Mouse (Mus musculus) heart, postnatal 0 days (tissue): ENCODE data around the gene Them4. TPM values are rescaled to one million over a fixed set of nuclear protein-coding genes. Genes with fewer than 3 reads are reported as not detected.
A peak's percentile ranks its signal among the peaks of the same experiment; 100 is the strongest.
"Not testable (repeated sequence)": the region's sequence is repeated elsewhere in the genome, so short reads cannot be mapped to it uniquely, and the experiment has no call there.

Experiments
- ATAC-seq: fragments of 200-750 bp; cut with Nextera tagmentation; 2 replicates; pipeline ENCODE4 v1.8.0; 2017; ENCODE audit warnings: low read depth, moderate number of reproducible peaks, moderate library complexity; ENCODE audit not compliant: insufficient read depth
- DNase-seq: peaks from one replicate; pipeline ENCODE4 v3.0.0-alpha.2; 2016; ENCODE audit warnings: low spot score
- H3K27ac ChIP-seq: fragments of 300-500 bp; sonication (generic); 2 replicates; pipeline ENCODE4 v1.5.1; 2014; ENCODE audit warnings: low read depth, mild to moderate bottlenecking
- H3K27me3 ChIP-seq: fragments of 300-500 bp; sonication (generic); 2 replicates; pipeline ENCODE4 v1.6.1; 2014; ENCODE audit warnings: low read length, mixed read lengths; ENCODE audit not compliant: control insufficient read depth, insufficient read depth
- H3K36me3 ChIP-seq: fragments of 300-500 bp; sonication (generic); replicated peaks from 2 replicates; pipeline ENCODE4 v1.6.1; 2014; ENCODE audit warnings: low read length, mixed read lengths; ENCODE audit not compliant: control insufficient read depth, insufficient read depth
- H3K4me1 ChIP-seq: fragments of 300-500 bp; sonication (generic); 2 replicates; pipeline ENCODE4 v1.6.1; 2014; ENCODE audit warnings: antibody characterized with exemption; ENCODE audit not compliant: control insufficient read depth, insufficient read depth
- H3K4me2 ChIP-seq: fragments of 300-500 bp; sonication (generic); 2 replicates; pipeline ENCODE4 v1.6.1; 2014; ENCODE audit warnings: low read depth, mild to moderate bottlenecking, low read length, moderate library complexity
- H3K4me3 ChIP-seq: fragments of 300-500 bp; sonication (generic); 2 replicates; pipeline ENCODE4 v1.5.1; 2014; ENCODE audit warnings: low read depth, low read length
- H3K9ac ChIP-seq: fragments of 300-500 bp; sonication (generic); replicated peaks from 2 replicates; pipeline ENCODE4 v1.6.1; 2014; ENCODE audit warnings: low read depth, low read length, mixed read lengths
- H3K9me3 ChIP-seq: fragments of 300-500 bp; sonication (generic); replicated peaks from 2 replicates; pipeline ENCODE4 v1.6.1; 2016; ENCODE audit warnings: low read length; ENCODE audit not compliant: control insufficient read depth
- CTCF ChIP-seq: IDR thresholded peaks from 2 replicates; pipeline ENCODE4 v1.5.1; 2016; ENCODE audit warnings: antibody characterized with exemption, control low read depth, low read depth
- EP300 ChIP-seq: IDR thresholded peaks from 2 replicates; pipeline ENCODE4 v1.6.1; 2016; ENCODE audit warnings: antibody characterized with exemption, low read depth
- WGBS: fragments of 180-500 bp; shearing (Covaris S2); extraction: QIAGEN DNeasy Blood & Tissue Kit; methylation state at CpG from one replicate; pipeline ENCODE4 v1.1.7; 2014; 5-methylcytosine and 5-hydroxymethylcytosine counted together
- polyA plus RNA-seq: library from polyadenylated mRNA; unstranded; fragments of >200 nt; fragmentation: Nextera tagmentation; extraction: Ambion mirVana; gene quantifications from 2 replicates; pipeline ENCODE4 v1.2.1, GENCODE M21; 2015
- total RNA-seq: library from RNA; depleted of rRNA; stranded (reverse); fragments of >200 nt; gene quantifications from 2 replicates; pipeline ENCODE4 v1.2.3, GENCODE M21; 2014; ENCODE audit warnings: low replicate concordance; rRNA removed

Gene Them4
- total RNA-seq (1.4 and 6.1 TPM in 2 replicates), polyA plus RNA-seq (16.2 and 17.3 TPM in 2 replicates)

- ATAC-seq (peak; percentile 99), DNase-seq (peak; percentile 94)
- H3K9ac ChIP-seq, result peak within 1 kb of the TSS; percentile 71
- H3K9me3 ChIP-seq, result no peaks in the 10 kb centered on the region
- H3K4me3 ChIP-seq, result peak within 1 kb of the TSS; percentile 73
- peak within 1 kb of the TSS; percentile 85 for H3K27ac ChIP-seq
- WGBS, result 1% methylated on average over 47 of the region's 47 CpGs
- TF ChIP-seq EP300 (no peak; the same call in 1 of the 2 replicates), CTCF (peak; percentile 11; the same call in 1 of the 2 replicates)
- H3K4me1 ChIP-seq, result peaks cover 12% of the 10 kb centered on the region
- no peaks in the 10 kb centered on the region for H3K36me3 ChIP-seq
- no peaks in the 10 kb centered on the region for H3K27me3 ChIP-seq
- peak within 1 kb of the TSS; percentile 80 for H3K4me2 ChIP-seq
These were observed at the start of gene Them4 for GRCm38 (mm10) chr3:94309633-94310363. Gene Them4 (plus strand): TSS chr3:94310089.

DNA sequence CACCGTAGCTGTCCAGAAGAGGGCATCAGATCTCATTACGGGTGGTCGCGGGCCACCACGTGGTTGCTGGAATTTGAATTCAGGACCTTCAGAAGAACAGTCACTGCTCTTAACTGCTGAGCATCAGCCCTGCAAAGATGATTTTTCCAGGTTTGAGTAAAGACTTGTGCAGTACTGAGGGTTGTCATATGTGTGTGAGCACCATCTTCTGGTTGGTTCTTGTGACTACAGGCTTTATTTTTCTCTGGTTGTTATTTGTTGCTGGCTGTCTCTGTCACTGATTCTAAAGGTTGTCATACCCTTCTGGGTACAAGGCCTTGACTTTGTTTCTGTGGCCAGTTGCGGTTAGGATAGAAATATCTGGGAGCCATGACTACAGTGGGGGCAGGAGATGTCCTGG, 49.3 kb upstream of the Them4 start:
- no peak for DNase-seq
- no peak overlapping the region for H3K9ac ChIP-seq
- H3K27me3 ChIP-seq, result no peaks in the 10 kb centered on the region
- TF ChIP-seq EP300 (no peak), CTCF (peak; percentile 23; the same call in 1 of the 2 replicates)
- ATAC-seq, result no peak
- no peak overlapping the region for H3K27ac ChIP-seq
- WGBS, result 53% methylated on average over 6 of the region's 6 CpGs
- no peaks in the 10 kb centered on the region for H3K36me3 ChIP-seq
- no peak overlapping the region for H3K4me2 ChIP-seq
- H3K4me1 ChIP-seq, result no peaks in the 10 kb centered on the region
- H3K9me3 ChIP-seq, result no peaks in the 10 kb centered on the region
- H3K4me3 ChIP-seq, result no peak overlapping the region

DNA sequence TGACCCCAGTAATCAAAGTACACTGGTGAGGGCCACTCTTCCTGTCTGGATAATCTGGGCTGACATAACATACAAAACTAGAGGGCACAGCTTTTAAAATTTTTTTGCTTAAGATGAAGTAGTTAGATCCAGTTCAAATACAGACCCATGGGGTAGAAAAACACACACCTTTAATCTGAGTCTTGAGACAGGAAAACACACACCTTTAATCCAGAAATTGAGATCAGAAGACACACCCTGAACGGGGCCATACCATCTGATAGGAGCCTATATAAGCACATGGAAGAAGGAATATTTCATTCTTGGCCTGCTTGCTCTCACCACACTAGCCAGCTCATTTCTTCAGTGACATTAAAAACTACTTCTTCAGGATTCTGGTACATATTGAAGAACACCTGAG, 46.2 kb upstream of the Them4 start, which contains the start of gene Gm4778:
Gene Gm4778 (plus strand): TSS at position 301 of the 400 bp plus-strand sequence.
- ATAC-seq, H3K4me3 ChIP-seq, H3K27ac ChIP-seq, H3K36me3 ChIP-seq, H3K4me1 ChIP-seq, DNase-seq, H3K9me3 ChIP-seq, H3K27me3 ChIP-seq, H3K4me2 ChIP-seq, H3K9ac ChIP-seq: not testable (repeated sequence)
- WGBS, result 63% methylated on average over 1 of the region's 1 CpGs

GRCm38 (mm10) chr3:94275991-94276390, 33.9 kb upstream of the Them4 start:
- no peak overlapping the region for H3K27ac ChIP-seq

DNA sequence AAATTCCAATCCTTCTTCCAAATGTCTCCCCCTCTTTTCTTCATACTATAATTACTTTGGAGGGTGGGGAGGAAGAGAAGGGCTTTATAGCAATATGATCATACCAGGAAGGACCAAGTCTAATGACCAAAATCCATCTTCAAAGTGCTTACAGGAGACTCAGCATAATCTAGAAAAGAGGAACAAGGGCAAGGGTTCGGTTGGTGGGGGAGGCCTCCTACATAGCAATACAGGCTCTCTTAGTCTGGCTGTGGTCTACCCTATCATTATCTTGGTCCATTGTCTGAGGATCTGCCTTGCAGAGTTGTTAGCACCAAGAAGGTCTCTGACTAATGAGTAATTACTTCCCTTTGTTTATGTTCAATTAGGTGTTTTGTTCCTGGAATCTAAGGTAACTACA, 4.4 kb upstream of the Them4 start:
- DNase-seq (no peak), ATAC-seq (no peak)
- H3K27me3 ChIP-seq, result no peaks in the 10 kb centered on the region
- no peaks in the 10 kb centered on the region for H3K9me3 ChIP-seq
- no peak overlapping the region for H3K4me2 ChIP-seq
- H3K4me1 ChIP-seq, result peaks cover 5% of the 10 kb centered on the region; the same call in 1 of the 2 replicates
- no peak for TF ChIP-seq EP300
- no peak for TF ChIP-seq CTCF
- 81% methylated on average over 1 of the region's 1 CpGs for WGBS
- no peak overlapping the region for H3K9ac ChIP-seq
- H3K27ac ChIP-seq, result no peak overlapping the region
- H3K4me3 ChIP-seq, result no peak overlapping the region
- H3K36me3 ChIP-seq, result no peaks in the 10 kb centered on the region

More at GRCm38 (mm10) chr3:94275991-94276390, 33.9 kb upstream of the Them4 start:
- H3K27me3 ChIP-seq, result no peaks in the 10 kb centered on the region
- H3K36me3 ChIP-seq, result no peaks in the 10 kb centered on the region
- no peak overlapping the region for H3K4me3 ChIP-seq
- no peak overlapping the region for H3K4me2 ChIP-seq
- no peaks in the 10 kb centered on the region for H3K4me1 ChIP-seq
- no peaks in the 10 kb centered on the region for H3K9me3 ChIP-seq
- WGBS, result 78% methylated on average over 11 of the region's 11 CpGs
- no peak overlapping the region for H3K9ac ChIP-seq
- DNase-seq (no peak), ATAC-seq (no peak)
- TF ChIP-seq EP300 (no peak), CTCF (no peak)
